11 mouse cellular contexts compared by ENCODE assay signal in genomic region chr5:3466069-3466877, GRCm38 (mm10).
DNase-seq lines count a peak whose midpoint lies in the region; ATAC-seq and TF ChIP-seq lines count a peak whose summit lies in the region.
"Had no signal": no experiment of that assay in that cellular context is flagged by ENCODE, and none has a peak within 500 bp of the region (broad histone marks: within the 10 kb centered on the region; RNA-seq: fewer than 3 reads in every experiment).

No protein-coding gene starts in this region.

- TF ChIP-seq EP300 in stomach, postnatal 0 days (optimal IDR thresholded peaks at IDR 0.05), result no peak
- TF ChIP-seq EP300 in lung, postnatal 0 days (IDR thresholded peaks at IDR 0.05), result no peak

- ATAC-seq in stomach, embryonic 15.5 days (ENCODE audit: insufficient read depth, low FRiP score, low read depth), result 0 out of 2 replicates have a peak, but pooled peaks have one; percentile 14
- no peak for ATAC-seq in stomach, postnatal 0 days (ENCODE audit: low FRiP score, low TSS enrichment)
- ATAC-seq in lung, postnatal 0 days, result peak; percentile 56; the same call in 1 of the 2 replicates
- ATAC-seq in midbrain, embryonic 11.5 days (ENCODE audit: low FRiP score), result no peak

- no peak overlapping the region for H3K27ac ChIP-seq in stomach, embryonic 15.5 days
- no peak overlapping the region for H3K27ac ChIP-seq in stomach, postnatal 0 days (replicated peaks)
- no peak overlapping the region for H3K27ac ChIP-seq in lung, postnatal 0 days (ENCODE audit: low read length)
- no peak overlapping the region for H3K27ac ChIP-seq in midbrain, embryonic 11.5 days (ENCODE audit: low read depth, low read length)
- no peak overlapping the region for H3K27ac ChIP-seq in layer of hippocampus, adult 2 months
- H3K27ac ChIP-seq: embryonic facial prominence, embryonic 13.5 days had no signal

- WGBS in stomach, embryonic 15.5 days, result 39% methylated on average over 7 of the region's 7 CpGs
- WGBS in stomach, postnatal 0 days, result 43% methylated on average over 7 of the region's 7 CpGs
- 34% methylated on average over 7 of the region's 7 CpGs for WGBS in lung, postnatal 0 days
- WGBS in midbrain, embryonic 11.5 days, result 76% methylated on average over 7 of the region's 7 CpGs

- no peak overlapping the region for H3K4me3 ChIP-seq in stomach, embryonic 15.5 days (replicated peaks)
- no peak overlapping the region for H3K4me3 ChIP-seq in stomach, postnatal 0 days (ENCODE audit: low read depth, low read length)
- H3K4me3 ChIP-seq in lung, postnatal 0 days (ENCODE audit: low read depth, low read length), result no peak overlapping the region
- H3K4me3 ChIP-seq in midbrain, embryonic 11.5 days (ENCODE audit: low read depth, low read length), result no peak overlapping the region
- no peak overlapping the region for H3K4me3 ChIP-seq in layer of hippocampus, adult 2 months
- H3K4me3 ChIP-seq: embryonic facial prominence, embryonic 13.5 days had no signal

- no peak for TF ChIP-seq CTCF in stomach, postnatal 0 days (IDR thresholded peaks at IDR 0.05; ENCODE audit: low read depth)
- no peak for TF ChIP-seq CTCF in lung, postnatal 0 days (IDR thresholded peaks at IDR 0.05)
- no peak for TF ChIP-seq CTCF in layer of hippocampus, adult 2 months (conservative IDR thresholded peaks at IDR 0.05)

- no peak for DNase-seq in stomach, postnatal 0 days (ENCODE audit: low spot score)
- peak; percentile 48 to 60 for DNase-seq in heart, adult 9 months (ENCODE audit: low spot score in 2 of 2)
- DNase-seq in lung, postnatal 0 days (ENCODE audit: low spot score), result peak; percentile 37
- DNase-seq in urinary bladder, postnatal 4 days (ENCODE audit: low spot score in 2 of 2), result no peak
- no peak for DNase-seq in midbrain, embryonic 11.5 days (ENCODE audit: low spot score, missing footprints)
- DNase-seq in layer of hippocampus, adult 2 months (ENCODE audit: low spot score in 2 of 2), result no peak
- DNase-seq: kidney, postnatal 14 days; right cerebral cortex, adult 18-20 months had no signal

- H3K27me3 ChIP-seq in stomach, embryonic 15.5 days (replicated peaks), result no peaks in the 10 kb centered on the region
- H3K27me3 ChIP-seq in stomach, postnatal 0 days (ENCODE audit: control insufficient read depth, insufficient read depth, low read length), result no peaks in the 10 kb centered on the region
- no peaks in the 10 kb centered on the region for H3K27me3 ChIP-seq in lung, postnatal 0 days (replicated peaks; ENCODE audit: insufficient read depth, low read length)
- H3K27me3 ChIP-seq in midbrain, embryonic 11.5 days (ENCODE audit: control insufficient read depth, insufficient read depth, low read length), result no peaks in the 10 kb centered on the region
- H3K27me3 ChIP-seq: embryonic facial prominence, embryonic 13.5 days had no signal

- no peaks in the 10 kb centered on the region for H3K9me3 ChIP-seq in stomach, embryonic 15.5 days
- H3K9me3 ChIP-seq in stomach, postnatal 0 days (ENCODE audit: control insufficient read depth, low read length), result no peaks in the 10 kb centered on the region
- no peaks in the 10 kb centered on the region for H3K9me3 ChIP-seq in lung, postnatal 0 days (ENCODE audit: low read length)
- H3K9me3 ChIP-seq in midbrain, embryonic 11.5 days (ENCODE audit: control insufficient read depth, low read length), result no peaks in the 10 kb centered on the region
- H3K9me3 ChIP-seq: embryonic facial prominence, embryonic 13.5 days; G1E had no signal

- no peak overlapping the region for H3K4me2 ChIP-seq in stomach, embryonic 15.5 days
- H3K4me2 ChIP-seq in stomach, postnatal 0 days (replicated peaks; ENCODE audit: low read depth), result no peak overlapping the region
- H3K4me2 ChIP-seq in lung, postnatal 0 days (replicated peaks; ENCODE audit: low read depth, low read length), result no peak overlapping the region
- H3K4me2 ChIP-seq in midbrain, embryonic 11.5 days, result no peak overlapping the region
- H3K4me2 ChIP-seq: embryonic facial prominence, embryonic 13.5 days had no signal

- no peak overlapping the region for H3K9ac ChIP-seq in stomach, embryonic 15.5 days
- H3K9ac ChIP-seq in stomach, postnatal 0 days (ENCODE audit: low read length), result no peak overlapping the region
- no peak overlapping the region for H3K9ac ChIP-seq in lung, postnatal 0 days (replicated peaks; ENCODE audit: low read depth)
- H3K9ac ChIP-seq in midbrain, embryonic 11.5 days (ENCODE audit: low read length), result no peak overlapping the region
- H3K9ac ChIP-seq: embryonic facial prominence, embryonic 13.5 days had no signal

- H3K4me1 ChIP-seq in stomach, embryonic 15.5 days, result no peaks in the 10 kb centered on the region
- H3K4me1 ChIP-seq in stomach, postnatal 0 days (replicated peaks; ENCODE audit: control insufficient read depth, insufficient read depth), result peaks cover 2% of the 10 kb centered on the region; the same call in 1 of the 2 replicates
- peaks cover 6% of the 10 kb centered on the region; the same call in 1 of the 2 replicates for H3K4me1 ChIP-seq in lung, postnatal 0 days (ENCODE audit: insufficient read depth, low read depth, low read length)
- no peaks in the 10 kb centered on the region for H3K4me1 ChIP-seq in midbrain, embryonic 11.5 days (ENCODE audit: control insufficient read depth, insufficient read depth, low read length)

- no peaks in the 10 kb centered on the region for H3K36me3 ChIP-seq in stomach, embryonic 15.5 days
- H3K36me3 ChIP-seq in stomach, postnatal 0 days (ENCODE audit: control insufficient read depth, insufficient read depth, low read length), result no peaks in the 10 kb centered on the region
- H3K36me3 ChIP-seq in lung, postnatal 0 days (ENCODE audit: insufficient read depth, low read length), result no peaks in the 10 kb centered on the region
- H3K36me3 ChIP-seq in midbrain, embryonic 11.5 days (ENCODE audit: control insufficient read depth, insufficient read depth, low read length), result no peaks in the 10 kb centered on the region
- H3K36me3 ChIP-seq: embryonic facial prominence, embryonic 13.5 days had no signal

Comparison
In these comparisons a context has a peak if more than half of its experiments do, and no peak if none do; other contexts are left out.
1. ATAC-seq: peak in stomach, embryonic 15.5 days (single experiment) and lung, postnatal 0 days (single experiment); none in stomach, postnatal 0 days (single experiment) and midbrain, embryonic 11.5 days (single experiment).
2. DNase-seq: peak in heart, adult 9 months (2 of 2) and lung, postnatal 0 days (single experiment); none in stomach, postnatal 0 days (single experiment), urinary bladder, postnatal 4 days (0 of 2), midbrain, embryonic 11.5 days (single experiment) and layer of hippocampus, adult 2 months (0 of 2).